Mouse (Mus musculus): Measurements from ENCODE around the gene Rpgrip1.

Rpgrip1 gene

GRCm38 (mm10) chr14:52199412-52199811 is 88.9 kb downstream of the Rpgrip1 start:
- WGBS: 86% methylated on average over 4 of the region's 4 CpGs
